Mouse (Mus musculus): ENCODE measurements at regions not wholly inside any gene's neighbourhood (a gene's known extent, or its start where the extent isn't known, plus 50 kb on each side); places are given as distances from the start of the nearest gene placed in this dataset.

DNA sequence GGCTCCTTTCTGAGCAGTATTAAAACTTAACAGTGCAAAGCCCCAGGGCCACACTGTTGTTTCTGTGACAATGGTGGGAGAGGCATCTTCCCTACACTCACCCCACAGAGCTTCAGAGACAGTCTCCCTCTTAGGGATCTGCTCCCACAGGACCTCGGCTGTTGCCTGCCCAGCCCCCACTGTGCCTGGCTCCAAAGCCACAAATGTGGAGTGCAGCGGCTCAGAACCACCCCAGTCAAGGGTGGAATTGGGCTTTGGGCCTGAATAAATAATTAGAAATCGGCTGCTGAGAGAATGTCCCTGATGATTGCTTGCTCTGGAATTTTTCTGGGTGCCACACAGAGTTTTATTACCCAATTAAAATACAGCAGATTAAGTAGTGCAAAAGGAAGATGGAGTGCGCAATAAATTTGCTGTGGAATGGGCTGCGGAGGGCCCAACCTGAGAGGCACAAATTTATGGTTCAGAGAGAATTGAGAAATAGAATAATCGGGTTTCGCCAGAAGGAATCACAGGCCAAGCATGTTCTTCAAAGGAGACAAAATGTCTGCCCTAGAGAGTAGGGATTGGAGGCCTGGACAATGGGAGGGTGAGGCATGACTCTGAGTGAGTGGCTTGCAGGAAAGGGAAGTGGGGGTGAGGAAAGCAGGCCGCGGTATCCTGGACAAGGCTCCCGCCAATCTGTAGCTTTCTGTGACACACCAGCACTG lies 56.4 kb downstream of the Cd24a start:
- DNase-seq = peak; percentile 74 to 83

DNA sequence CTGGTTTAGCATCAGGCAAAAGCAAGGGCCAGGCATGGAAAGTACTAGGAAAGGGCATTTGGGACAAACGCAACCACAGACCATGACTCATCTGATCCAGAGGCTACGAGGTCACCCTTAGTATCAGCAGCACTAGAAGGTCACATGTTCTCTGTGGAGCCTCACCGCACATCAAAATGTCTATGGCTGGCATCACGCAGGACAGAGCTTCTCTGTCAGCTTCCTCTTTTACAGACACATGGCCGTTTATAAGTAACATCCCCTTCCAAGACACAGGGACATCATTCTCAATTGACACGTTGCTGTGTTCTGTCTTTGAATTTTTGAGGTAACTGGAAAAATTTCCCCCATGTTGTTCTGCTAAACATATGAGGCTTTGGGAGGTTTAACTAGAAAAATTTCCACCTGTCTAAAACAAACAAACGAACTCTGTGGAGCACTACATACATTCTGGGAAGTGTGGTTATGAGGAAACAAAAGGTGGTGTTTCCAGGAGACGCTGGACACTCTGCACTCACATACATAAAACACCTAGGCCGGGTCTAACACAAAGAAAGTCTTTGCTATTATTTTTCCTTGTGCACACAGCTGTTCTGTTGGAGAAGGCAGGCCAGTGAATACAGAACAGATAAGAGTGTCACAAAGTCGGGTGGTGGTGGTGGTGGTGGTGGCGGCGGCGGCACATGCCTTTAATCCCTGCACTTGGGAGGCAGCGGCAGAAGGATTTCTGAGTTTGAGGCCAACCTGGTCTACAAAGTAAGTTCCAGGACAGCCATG lies 63.3 kb downstream of the Cd24a start:
- no peak for DNase-seq

DNA sequence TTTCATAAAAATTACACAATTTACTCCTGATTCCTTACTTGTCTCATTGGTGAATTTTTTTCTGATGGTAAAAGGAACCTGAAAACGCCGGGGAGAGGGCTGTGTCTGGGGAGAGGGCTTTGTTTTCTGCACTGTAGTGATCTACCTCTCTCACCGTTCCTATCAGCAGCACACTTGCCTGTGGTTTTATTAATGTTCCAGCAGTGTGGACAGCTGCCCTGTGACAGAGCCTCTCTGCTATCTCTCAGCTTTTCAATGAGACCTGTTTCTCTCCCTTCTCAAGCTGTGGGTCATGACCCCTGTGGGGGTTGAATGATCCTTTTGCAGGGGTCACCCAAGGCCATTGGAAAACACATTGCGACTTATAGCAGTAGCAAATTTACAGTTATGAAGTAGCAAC lies 68.2 kb downstream of the Cd24a start:
- no peak for DNase-seq

DNA sequence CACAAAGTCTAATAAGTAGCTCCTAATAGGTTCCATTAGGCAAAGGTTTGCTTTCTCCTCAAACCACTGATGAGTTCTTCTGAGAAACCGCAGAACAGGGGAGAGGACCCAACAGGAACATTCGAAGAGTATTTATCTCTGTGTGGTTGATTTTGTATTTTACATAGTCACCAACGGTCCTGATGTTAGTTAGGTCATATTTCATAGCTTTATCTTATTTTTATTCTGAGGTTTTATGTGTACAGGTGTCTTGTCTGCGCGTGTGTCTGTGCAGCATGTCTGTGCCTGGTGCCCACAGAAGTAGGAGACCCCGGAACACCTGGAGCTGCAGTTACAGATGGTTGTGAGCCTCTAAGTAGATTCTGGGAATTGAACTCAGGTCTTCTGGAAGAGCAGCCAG lies 68.9 kb downstream of the Cd24a start:
- no peak for DNase-seq

DNA sequence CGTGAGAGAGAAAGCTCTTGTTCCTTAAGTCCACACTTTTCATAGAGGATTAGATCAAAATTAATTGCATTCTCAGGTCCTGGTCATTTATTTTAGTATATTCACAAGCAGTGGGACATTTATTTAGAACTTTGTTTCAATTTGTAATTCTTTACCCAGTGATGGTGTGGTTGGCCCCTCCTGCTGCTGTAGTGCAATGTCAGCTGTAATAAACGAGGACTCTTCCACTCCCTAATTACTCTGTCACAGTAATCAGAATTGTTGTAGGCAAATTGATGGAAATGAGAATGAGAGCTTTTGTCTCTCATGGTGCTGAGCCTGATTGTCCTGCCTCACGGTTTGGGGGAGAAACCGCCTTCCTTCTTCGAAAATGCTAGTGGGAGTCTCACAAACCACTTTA lies 70.1 kb downstream of the Cd24a start:
- no peak for DNase-seq

DNA sequence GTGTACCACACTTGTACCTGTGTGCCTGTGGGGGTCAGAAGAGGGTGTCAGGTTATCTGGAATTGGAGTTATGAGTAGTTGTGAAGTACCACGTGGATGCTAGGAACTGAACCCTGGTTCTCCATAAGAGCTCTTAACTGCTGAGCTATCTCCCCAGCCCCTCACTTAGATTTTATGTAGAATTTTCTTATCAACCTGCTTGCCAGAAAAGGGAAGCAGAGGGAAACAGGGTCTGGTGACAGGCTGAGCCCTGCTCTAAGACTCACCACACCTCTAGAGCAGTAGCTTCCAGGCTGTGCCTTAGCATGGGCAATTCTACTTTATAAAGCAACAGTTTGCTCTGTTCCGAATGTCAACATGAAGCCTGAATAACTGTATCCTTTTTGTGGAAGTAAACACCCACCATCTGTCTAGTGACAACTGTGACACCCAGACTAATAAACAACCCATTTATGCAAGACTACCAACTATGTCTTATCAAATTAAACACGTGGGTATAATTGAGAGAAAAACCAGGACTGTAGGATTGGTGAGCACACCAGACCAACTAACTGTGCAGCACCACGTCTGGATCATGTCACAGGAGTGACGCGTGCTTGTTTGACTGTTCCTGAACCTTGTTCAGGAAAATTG lies 70.8 kb downstream of the Cd24a start:
- DNase-seq = no peak

DNA sequence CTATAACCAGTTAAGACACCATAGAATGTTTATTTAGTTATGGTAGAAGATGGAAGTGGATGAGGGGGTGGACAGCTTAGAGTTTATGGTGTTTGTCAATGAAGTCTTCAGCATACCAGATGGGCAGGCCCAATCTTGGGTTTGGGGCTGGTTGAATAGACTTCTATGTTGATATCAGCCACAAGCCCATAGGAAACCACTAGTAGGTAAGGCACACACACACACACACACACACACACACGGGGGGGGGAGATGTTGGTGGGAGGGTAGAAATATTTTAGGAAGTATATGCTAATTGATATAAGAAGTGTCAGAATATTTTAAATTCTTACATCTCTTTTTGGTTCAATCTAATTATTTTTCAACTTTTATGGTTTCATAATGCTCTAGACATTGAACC lies 72.4 kb downstream of the Cd24a start:
- DNase-seq = no peak

DNA sequence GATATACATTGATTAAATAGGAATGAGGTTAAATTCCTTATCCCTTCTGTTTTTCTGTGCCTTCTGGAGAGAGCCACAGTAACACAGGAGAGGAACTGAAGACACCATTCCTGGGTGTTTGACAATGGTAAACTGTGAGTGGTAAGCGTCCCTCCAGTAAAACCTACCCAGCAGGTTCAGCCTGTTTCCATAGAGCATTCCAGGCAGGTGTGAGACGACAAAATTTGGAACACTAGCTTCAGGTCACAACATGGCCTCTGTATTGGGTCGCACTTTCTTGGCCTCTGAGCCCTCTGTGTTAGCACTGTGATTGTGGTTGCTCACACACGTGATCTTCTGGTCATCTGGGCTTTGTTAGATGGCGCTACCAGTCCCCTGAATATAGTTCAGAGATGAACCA lies 73.4 kb downstream of the Cd24a start:
- DNase-seq = no peak

DNA sequence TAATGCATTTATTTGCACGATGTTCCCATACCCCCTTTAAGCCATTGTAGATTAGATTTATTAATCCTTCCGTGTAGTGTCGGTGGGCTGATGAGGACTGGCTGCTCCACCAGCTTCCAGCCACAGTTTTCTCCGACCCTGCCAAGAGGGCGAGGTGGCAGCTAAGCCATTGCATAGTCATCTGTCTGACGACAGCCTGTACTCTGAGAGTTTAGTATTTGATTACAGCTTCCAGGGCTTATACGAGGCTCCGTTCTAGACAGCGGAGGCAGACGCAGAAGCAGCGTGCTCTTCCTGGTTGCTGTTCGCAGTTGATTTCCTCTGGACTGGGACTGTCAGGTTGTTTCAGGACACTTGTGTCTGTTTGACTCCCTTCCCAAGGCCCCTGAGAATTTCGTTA lies 73.8 kb downstream of the Cd24a start:
- no peak for DNase-seq

DNA sequence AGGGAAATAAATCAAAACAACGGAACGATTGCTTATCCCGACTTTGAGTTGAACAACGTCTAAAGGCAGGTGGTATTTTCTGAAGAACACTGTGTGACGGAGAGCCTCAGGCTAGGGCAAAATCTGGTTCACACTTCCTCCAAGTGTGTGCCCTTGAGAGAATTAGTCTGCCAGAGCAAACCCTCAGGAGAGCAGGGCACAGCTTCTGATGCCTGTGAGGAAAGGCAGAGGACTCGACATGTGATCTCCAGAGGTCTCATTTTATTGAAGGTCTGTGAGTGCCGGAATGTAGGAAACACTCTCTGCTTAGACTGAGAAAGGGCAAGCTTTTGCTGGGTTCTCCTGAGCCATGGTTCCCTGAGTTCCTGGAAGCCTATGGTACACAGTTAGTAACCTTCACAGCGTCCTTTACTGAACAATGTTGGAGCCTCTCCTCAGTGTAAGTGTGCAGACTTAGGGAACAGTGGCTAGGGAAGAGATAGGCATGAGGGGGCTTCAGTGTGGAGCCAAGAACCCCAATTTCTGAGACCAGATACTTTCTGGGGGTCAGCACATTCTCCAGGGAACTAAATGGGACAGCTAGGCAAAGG lies 77.1 kb downstream of the Cd24a start:
- DNase-seq = peak; percentile 32 to 67

DNA sequence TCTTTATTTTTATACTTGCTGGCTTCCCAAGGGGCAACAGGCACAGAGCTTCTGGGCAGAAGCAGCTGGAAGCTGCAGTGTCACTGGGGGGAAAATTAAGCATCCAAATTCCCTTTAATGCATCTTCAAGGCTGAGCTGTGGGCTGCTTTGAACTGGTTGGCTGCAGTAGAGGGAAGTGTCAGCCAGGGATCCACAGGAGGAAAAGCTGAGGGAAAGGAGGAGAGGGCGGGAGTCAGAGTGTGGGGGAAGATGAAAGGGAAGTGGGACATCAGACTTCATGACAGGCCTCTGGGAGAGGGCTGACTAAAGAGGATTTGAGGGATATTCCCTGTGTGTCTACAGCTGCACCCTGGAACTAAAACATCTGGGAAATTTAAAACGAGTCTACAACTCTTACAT lies 77.6 kb downstream of the Cd24a start:
- no peak for DNase-seq

DNA sequence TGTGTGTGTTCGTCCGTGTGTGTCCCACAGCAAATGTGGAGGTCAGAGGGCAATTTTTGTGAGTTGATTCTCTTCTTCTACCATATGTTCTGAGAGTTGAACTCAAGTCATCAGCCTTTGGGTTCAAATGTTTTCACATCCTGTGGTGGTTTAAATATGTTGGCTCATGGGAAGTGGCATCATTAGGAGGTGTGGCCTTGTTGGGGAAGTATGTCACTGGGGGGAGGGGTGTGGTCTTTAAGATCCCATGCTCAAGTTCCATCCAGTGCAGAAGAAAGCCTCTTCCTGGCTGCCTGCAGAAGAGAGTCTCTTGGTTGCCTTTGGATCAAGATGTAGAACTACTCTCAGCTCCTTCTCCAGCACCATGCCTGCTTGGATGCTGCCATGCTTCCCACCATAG lies 78.1 kb downstream of the Cd24a start:
- DNase-seq = no peak

DNA sequence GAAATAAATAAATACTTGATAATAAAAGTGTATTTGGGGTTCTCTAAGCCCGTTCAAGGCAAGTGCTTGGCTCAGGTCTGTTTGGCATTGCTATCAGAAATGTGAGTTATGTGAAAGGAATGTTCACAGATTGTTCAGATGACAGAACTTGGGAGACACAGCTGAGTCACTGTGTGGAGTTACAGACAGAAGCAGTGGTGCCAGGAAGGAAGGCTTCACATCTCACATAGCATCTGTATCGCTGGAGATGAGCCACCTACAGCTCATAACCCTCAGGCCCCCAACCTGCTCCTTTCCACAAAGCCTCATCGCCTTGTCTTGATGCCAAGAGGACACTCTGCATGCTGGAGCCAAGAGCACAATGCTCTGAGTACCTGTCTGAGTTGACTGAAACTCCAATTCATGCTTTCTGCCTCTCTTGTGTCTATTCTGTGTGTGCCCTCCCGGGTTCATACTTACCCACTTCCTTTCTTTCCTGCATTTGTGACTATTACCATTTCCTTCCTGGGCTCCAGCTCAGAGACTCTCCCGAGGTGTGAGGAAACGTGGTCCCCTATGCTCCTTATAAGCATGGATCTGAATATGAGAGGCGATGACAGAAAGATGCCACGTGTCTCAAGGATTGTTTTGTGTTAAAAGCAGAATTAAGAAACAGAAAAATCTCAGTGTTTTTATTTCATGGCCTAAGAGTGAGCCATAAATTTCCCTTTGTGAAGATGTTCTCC lies 79.6 kb downstream of the Cd24a start:
- no peak for DNase-seq

DNA sequence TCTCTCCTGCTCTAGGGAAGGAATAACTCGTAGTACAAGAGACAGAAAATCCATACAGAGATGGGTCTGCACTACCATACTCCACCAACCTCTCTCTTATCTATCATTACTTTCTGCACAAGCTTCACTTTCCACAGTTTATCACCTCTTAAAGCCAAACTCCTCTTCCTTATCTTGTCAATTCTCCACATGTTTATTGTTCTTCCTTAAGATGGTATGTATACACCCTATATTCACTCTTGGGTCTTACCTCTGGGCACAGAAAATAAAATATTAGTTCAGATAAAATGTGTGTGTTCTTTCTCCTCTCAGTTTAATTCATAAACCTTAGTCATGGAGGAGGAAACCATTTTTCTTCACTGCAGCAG lies 80.1 kb downstream of the Cd24a start:
- DNase-seq = no peak

DNA sequence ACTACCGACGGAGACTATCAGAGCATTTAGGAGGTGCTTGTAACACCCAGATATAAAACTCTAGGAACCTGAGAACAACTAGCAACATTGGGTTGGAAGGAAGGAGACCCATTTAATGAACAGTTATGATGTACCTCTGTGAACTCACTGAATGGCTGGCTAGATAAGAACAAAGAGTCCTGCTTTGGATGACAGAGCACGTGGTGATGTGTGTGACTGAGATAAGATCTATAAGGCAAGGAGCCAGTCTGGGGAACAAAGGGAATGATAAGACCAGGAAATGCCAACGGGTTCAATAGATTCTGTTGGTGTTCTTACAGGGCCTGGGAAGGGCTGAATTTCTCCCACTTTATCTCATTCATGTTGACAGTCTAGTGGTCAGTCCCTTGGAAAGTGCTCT lies 86.8 kb downstream of the Cd24a start:
- no peak for DNase-seq

DNA sequence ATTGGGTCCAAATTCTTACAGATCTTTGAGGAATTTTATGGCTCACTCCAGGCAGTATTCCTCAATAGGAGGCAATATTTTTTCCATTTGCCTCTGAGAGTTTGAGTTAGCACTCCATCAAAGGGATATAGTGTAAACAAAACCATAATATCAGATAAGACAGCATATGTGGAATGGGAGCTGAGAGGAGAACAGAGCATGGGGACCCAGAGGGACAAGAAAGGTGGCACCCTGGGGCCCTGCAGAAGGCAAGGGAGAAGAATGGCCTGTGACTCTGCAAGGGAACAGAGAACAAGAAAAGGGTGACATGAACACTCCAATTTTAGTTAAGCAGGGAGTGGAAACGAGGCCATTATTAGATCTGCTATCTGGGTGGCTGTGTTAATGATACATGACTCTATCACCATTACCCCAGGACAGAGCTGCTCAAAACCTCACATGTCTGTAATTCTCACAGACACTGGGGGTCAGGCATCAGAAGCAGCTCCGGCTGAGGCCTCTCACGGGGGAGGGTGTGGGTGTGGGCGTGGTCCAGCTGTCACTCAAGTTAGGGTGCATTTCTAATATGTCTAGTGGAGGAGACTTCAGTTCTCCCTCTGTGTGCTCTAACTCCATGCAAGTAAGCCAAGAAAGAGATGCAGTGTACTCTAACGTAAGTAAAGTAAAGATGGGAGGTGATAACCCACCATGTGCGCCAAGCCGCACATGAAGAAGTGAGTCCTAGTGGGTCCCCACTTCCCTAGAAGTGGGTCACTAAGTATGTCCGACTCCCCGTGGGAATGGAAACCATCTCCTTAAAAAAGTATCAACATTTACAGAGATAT lies 88.4 kb downstream of the Cd24a start:
- no peak for DNase-seq

DNA sequence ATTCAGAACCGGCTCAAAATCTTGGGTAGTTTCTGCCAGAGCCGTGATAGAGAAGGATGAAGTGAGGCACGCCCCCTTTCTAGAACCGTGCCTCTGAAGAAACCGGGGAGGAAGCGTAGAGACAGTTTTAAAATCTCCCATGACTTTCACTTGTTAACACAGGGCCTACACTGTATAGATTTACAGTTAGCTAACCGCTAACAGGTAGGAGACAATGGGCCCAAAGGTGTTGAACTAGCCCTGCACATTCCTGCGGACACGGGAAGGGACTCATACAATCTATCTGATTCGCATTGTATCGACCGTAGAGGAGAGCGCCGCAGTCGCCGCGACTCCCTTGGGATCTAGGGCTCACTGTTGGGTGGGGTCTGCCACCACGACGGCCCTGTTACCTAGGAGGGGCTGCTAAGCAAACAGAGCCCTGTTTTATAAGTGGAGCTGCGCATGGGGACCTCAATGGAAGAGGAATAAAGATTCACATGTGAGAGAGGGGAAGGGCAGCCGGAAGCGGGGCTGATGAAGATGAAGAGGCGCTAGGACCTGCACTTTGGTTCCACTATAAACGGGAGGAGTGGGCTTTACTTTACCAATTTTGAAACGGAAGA lies 89.1 kb downstream of the Cd24a start:
- DNase-seq = no peak

DNA sequence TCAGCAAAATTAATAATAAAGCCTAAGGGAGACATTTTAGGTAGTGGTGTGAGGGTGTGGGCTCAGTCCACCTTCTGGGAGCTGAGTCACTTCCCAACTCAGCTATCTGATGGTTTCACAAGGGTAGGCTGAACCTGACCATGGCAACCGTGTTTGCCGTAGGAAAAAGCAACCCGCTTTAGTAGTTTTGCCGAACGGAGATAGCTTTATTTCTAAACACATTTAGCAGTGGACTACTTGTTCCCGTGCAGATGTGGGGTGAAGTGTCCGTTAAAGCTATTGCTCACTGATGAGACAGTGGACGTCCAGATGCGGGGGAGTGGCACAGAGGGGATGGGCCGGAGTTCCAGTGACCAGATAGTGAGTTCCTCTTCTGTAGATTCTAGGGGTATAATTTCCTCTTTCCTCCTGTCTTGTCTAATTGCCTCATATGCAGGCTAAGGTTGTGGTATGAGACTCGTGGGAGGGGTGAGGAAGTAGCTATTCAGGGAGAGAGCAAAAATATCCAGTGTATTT lies 89.7 kb downstream of the Cd24a start:
- no peak for DNase-seq

DNA sequence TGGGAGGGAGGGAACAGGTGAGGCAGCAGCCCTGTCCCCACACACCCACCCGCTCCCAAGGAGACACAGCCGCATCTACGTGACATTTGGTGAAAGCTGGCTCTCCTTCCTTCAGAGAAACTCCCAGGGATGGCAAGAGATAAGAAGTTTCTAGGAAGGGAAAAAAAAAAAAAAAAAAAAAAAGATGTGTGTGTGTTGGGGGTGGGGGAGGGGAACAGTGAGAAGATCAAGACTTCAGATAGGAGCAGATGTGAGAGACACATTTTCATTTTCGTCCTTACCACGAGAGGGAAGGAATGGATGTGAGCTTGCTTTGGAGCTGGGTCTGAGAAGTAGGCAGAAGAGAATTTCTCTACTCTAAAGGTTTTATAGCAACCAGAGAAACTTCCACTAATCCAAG lies 91.4 kb downstream of the Cd24a start:
- no peak for DNase-seq

DNA sequence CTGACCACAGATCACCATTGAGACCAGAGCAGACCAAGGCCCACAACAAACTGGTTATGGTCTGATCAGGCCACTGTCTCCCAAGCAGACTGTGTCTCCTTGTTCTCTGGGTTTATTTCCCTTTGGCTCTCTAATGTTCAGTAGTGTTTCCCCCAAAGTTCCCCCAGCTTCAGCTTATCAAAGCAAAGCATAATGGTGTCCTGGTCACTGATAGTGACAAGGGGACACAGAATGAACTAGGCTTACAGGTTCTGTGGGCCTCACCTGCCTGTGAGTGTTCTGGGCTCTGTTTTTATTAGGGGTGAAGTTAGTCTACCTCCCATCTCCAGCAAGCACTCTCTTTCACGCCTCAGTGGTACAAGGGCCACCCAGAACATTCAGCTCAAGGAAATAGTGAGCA lies 92.7 kb downstream of the Cd24a start:
- no peak for DNase-seq

DNA sequence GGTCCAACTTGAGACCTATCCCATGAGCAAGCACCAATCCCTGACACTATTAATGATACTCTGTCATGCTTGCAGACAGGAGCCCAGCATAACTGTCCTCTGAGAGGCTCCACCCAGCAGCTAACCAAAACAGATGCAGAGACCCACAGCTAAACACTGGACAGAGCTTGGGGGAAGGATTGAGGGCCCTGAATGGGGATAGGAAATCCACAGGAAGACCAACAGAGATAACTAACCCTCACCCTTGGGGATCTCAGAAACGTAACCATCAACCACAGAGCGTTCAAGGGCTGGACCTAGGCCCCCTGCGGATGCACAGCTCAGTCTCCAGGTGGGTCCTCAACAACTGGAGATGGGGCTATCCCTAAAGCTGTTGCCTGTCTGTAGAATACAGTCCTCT lies 93.7 kb downstream of the Cd24a start:
- DNase-seq = no peak

DNA sequence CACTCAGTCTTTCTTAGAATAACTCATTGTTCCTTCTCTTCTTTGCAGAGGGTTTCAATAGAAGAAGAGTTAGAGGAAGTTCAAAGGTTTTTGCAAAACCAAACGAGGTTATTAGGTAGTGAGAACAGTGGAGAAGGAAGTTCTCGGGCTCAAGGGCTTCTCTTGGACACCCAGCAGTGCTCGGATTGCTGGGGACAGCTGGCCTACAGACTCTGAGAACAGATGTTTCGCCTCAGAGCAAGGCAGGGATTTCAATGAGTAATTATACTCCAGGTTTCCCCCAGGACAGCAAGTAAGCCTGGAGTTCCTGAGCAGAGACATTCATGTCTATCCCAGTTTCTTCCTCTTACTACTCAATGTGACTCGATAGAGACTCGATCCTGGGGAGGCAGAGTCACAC lies 94.4 kb downstream of the Cd24a start:
- DNase-seq = no peak

Data from kidney, adult 8-10 months (tissue).